ENCODE assay signal across 14 mouse cellular contexts in genomic region chr2:83766058-83766457, GRCm38 (mm10). TPM values are rescaled to one million over a fixed set of nuclear protein-coding genes. Genes with fewer than 3 reads are reported as not detected.
"Had no signal": no experiment of that assay in that cellular context is flagged by ENCODE, and none has a peak within 500 bp of the region (broad histone marks: within the 10 kb centered on the region; RNA-seq: fewer than 3 reads in every experiment).

No protein-coding gene starts in this region.

- H3K4me3 ChIP-seq: layer of hippocampus, adult 2 months; limb, embryonic 13.5 days; neural tube, embryonic 12.5 days had no signal

- DNase-seq: left cerebral cortex, postnatal 4 days; lung, adult 18-20 months; lung, postnatal 36 days; midbrain, embryonic 14.5 days; thymus, adult 18-20 months; thymus, postnatal 14 days had no signal

- H3K4me1 ChIP-seq: limb, embryonic 13.5 days; neural tube, embryonic 12.5 days had no signal

- H3K36me3 ChIP-seq: neural tube, embryonic 12.5 days had no signal

- H3K9me3 ChIP-seq: limb, embryonic 13.5 days; neural tube, embryonic 12.5 days had no signal

- H3K4me2 ChIP-seq: limb, embryonic 13.5 days; neural tube, embryonic 12.5 days had no signal

- H3K27ac ChIP-seq: layer of hippocampus, adult 2 months; limb, embryonic 13.5 days; liver, embryonic 14.5 days; neural tube, embryonic 12.5 days; stomach, postnatal 0 days had no signal

- H3K27me3 ChIP-seq: limb, embryonic 13.5 days; neural tube, embryonic 12.5 days had no signal

- H3K9ac ChIP-seq: limb, embryonic 13.5 days; liver, embryonic 14.5 days; neural tube, embryonic 12.5 days had no signal

RNA-seq across cellular contexts. Expression of gene Fam171b, which starts 46.4 kb away (rescaled TPM):
- total RNA-seq: megakaryocyte progenitor cell, adult 5-6 weeks; monocyte, adult 5-6 weeks; neutrophil, adult 5-6 weeks had no signal
